Mouse (Mus musculus) left cerebral cortex, postnatal 36 days (tissue): Measurements from ENCODE around the gene Cep68. TPM values are rescaled to one million over a fixed set of nuclear protein-coding genes. Genes with fewer than 3 reads are reported as not detected.
"Not testable (repeated sequence)": the region's sequence is repeated elsewhere in the genome, so short reads cannot be mapped to it uniquely, and the experiment has no call there.

Source experiments
- DNase-seq, 2 experiments: peaks; one replicate each; pipeline ENCODE4 v3.0.0; 2021 to 2022; ENCODE audit warnings: low spot score in 2 of 2, mixed read lengths in 1 of 2
- intact Hi-C: fragments of 180-260 bp; cut with DNase I; formaldehyde crosslinking; loops from one replicate; pipeline ENCODE4 v1.15.1; 2025
- total RNA-seq, 2 experiments: library from RNA; stranded (reverse); gene quantifications; 2 replicates each; pipeline ENCODE4 v1.2.3; 2021

Gene Cep68
- total RNA-seq, 2 experiments from 2014 or later = 27.4 to 29.1 TPM

DNA sequence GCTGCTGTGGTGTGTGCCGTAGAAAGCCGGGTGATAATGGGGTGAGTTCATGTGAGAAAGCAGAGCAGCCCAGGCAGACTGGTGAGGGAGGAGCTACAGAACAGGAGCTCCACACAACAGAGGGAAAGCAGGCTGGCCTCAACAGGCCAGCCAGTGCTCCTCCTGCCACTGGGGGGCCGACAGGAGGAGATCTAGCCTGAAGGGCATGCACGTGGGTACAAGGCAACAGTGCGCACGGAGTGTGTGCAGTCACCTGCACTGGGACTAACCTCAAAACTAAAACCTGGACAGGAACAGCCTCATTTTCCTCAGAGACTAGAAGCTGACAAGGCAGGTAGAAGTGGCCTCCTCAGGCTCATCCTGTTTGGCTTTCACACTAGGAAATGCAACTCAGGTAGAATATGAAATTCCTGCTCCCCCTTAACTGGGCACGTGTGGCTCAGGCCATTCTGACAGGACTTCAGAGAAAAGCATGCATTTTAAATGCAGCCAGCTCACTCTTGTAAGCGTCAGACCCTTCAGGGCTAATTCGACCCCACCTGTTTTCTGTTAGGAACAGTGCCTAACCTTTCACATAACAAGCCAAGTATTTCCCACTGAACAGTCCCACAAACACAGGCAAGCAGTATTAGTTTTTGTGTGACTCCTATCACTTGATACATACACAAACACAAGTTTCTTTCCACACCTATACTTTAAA, 5.9 kb downstream of the Cep68 start:
- intact Hi-C loops = no loop called here
- DNase-seq = no peak

DNA sequence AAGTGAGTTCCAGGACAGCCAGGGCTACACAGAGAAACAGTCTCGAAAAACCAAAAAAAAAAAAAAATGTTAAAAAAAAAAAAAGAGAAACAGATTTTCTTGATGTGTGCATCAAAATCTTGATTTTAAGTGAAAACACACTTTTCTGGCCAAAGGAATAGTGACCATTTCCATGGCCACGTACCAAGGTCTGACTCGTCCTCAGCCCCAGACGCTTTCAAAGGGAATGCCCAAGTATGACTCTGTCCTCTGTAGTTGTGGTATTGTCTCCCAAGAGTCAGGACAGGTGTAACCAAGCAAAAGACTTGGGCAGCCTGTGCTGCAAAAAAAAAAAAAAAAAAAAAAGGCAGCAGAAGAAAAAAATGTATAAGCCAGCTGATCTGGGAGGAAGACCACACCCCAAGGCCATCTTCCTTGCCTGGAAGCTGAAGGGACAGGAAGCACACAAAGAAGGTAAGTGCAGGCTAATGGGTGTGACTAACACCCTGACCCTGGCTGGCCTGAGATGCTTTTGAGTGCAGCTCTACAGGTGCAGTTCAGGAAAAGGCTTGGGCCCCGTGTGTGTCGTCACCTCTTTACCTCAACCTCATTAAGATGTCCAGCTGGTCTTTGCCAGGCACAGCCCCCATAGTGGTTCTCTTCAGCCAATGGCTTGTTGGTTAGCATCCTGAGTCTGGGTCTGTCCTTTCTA, 6.7 kb downstream of the Cep68 start:
- intact Hi-C loops = no loop called here

DNA sequence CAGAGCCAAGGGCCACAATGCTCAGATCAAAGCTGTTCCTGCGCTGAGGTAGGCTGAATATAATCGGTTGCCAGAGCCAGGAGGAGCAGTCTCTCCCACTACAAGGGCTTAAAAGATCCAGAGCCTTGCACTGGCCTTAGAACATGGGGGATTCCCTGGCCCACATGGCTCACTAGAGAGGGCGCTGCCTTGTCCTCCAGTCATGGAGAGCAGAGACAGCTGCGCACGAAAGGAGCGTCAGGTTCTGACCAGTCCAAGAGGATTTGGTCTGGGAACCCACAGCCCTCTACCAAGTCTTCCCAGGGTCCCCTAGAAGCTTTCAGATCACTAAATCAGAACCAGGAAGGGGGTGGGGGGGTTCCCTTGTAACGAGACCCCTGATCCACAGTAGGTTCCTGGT, 7.9 kb downstream of the Cep68 start:
- intact Hi-C loops = no loop called here

More for the DNA sequence above, 6.7 kb downstream of the Cep68 start:
- no peak for DNase-seq

DNA sequence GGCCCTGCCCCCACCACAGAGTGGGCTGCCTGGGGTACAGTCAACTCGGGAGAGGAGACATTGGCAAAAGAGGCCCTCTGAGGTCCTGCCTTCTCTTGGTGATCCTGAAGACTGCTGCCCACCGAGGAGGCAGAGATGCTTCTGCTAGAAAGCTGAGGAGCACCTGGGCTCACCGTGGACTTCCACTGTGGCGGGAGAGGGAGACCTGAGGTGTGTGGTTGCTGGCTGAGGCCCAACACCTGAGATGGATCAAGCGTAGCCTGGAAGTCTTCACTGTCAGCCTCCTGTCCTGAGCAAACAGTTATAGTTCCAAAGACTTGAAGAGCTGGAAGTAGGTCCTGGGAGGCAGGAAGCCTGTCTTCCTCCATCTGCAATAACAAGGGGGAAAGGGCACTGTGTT, 8.9 kb downstream of the Cep68 start:
- intact Hi-C loops = no loop called here

More for the DNA sequence above, 7.9 kb downstream of the Cep68 start:
- no peak for DNase-seq

DNA sequence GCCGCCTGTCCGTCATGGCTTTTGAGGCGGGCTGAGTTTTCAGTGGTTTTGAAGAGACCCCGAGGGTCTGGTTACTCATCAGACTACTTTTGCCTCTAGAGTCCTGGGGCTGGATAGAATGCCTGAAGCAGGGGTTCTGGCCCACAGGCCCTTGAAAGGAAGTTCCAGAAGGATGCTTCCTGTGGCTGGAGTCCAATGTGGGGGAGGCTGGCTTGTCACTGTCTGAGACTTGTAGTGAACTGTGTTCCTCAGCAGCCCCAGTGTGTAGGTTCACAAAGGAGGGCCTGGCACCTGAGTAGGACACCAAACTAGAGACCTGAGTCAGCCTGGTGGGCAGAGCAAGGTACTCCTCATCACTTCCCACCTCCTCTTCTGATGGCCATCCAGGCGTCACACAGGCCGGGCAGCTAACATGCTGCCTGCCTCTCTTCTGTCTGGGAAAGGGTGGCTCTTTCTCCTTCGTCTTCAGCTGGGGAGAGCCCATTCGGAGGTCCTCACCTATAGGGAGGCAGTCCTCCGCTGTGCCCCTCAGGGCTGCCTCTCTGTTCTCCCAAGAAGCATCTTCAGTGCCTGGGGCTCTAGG, 9.9 kb downstream of the Cep68 start:
- intact Hi-C loops = no loop called here
- no peak for DNase-seq

More for the DNA sequence above, 8.9 kb downstream of the Cep68 start:
- no peak for DNase-seq

DNA sequence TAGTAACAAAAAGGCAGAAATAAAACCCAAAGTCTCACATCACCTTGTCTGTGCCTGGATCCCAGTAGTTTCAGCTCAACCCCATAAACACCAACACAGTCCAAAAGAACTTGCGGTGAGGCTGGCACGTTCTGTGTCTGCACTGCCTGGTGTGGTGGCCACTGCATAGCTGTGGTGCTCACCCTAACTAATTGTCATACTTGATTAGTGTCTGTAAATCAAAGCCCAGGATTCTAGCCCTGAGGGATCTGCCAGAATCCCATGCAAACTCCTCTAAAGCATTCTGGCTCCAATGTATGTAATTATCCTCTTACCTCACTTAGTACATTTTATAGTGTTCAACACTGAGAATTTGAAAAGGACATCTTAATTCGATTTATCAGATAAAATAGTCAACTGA, 11.3 kb downstream of the Cep68 start:
- intact Hi-C loops = no loop called here
- no peak for DNase-seq

DNA sequence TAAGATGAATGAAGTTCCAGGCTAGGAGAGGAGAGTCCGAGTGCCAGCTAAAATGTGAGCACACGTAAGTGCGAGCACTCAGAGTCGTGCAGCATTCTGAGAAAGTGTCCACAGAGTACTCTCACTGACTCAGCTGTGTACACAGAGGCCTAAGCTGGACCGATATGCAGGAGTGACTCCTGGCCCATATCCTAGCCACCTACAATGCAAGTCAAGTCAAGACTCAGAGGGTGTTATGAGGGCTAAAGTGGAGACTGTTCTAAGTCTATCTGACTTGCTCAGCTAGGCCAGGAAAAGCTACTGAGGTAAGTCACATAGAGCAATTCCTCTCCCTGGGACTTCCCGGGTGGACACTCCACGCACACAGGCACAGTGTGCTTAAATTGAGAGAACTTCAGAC, 12.2 kb downstream of the Cep68 start:
- no peak for DNase-seq
- intact Hi-C loops = no loop called here

DNA sequence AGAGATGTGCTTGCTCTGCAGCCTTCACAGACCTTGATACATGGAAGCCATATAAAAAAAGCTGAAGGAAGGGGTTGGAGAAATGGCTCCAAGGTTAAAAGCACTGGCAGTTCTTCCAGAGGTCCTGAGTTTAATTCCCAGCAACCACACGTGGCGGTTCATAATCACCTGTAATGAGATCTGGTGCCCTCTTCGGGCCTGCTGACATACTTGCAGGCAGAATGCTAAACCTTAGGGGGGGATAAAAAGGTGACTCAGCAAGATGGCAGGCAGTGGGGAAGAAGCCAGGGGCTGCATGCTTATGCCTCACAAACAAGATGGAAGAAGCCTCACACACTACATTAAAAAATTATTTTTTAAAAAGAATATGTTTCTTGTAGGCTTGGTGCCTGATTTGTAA, 15.0 kb downstream of the Cep68 start:
- DNase-seq = no peak

DNA sequence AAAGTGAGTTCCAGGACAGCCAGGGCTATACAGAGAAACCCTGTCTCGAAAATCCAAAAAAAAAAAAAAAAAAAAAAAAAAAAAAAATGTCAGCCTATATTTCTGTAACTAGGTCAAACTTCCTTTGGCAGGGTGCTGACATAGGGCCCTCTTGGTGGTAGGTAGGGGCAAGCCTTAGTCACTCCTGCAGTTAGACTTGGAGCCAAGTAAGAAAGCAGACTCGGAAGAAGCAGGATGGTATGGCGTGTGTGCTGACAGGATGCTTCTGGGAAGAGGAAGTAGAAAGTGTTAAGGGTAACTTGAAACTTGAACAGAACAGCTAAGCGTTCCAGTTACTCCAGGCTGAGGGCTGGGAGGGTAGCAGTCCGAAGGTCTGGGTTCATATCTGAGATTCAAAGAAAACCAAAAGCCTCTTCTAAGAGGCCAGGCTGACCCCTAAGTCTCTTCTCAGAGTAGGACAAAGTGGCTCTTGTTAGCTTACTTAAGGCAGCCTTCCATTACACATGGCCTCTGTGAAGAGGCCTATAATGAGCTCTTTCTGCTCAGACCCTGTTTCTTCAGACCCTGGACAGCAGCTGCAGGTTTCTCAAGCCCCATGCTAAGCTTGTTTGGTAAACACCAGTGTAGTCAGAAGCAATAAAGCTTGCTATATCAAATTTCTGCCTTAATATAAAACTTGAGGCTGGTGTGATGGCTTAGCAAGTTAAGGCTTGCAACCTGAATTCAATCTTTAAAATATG, 17.0 kb downstream of the Cep68 start:
- intact Hi-C loops = no loop called here
- no peak for DNase-seq

More for the DNA sequence above, 15.0 kb downstream of the Cep68 start:
- intact Hi-C loops = no loop called here

DNA sequence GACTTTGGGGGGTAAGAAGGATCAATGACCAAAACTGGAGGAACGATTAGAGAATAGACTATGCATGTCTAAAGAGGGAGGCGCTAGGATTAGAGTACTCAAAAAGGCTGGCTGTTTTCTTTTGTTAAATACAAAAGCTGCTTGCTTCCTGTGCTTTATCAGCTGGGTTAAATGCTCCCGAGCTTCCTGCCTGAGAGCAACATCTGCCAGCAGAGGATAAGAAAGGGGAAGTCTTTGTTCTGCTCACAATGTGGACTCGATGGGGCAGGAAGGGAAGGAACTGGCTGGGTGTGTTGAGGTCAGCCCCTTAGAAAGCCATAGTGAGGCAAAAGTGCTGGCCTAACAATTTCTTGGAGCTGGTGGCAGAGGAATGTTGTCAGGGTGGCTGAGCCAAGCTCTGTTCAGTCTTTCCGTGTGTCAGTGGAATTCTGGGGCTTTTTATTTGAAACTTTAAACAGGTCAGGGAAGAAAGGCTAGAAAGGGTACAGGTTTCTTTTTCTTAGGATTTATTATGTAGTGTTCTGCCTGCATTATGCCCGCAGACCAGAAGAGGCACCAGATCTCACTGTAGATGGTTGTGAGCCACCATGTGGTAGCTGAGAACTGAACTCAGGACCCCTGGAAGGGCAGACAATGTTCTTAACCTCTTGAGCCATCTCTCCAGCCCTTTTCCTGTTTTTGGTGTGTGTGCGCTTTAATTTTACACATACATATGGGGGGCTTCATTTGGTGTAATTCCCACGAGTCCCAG, 17.9 kb downstream of the Cep68 start:
- intact Hi-C loops = no loop called here
- no peak for DNase-seq

DNA sequence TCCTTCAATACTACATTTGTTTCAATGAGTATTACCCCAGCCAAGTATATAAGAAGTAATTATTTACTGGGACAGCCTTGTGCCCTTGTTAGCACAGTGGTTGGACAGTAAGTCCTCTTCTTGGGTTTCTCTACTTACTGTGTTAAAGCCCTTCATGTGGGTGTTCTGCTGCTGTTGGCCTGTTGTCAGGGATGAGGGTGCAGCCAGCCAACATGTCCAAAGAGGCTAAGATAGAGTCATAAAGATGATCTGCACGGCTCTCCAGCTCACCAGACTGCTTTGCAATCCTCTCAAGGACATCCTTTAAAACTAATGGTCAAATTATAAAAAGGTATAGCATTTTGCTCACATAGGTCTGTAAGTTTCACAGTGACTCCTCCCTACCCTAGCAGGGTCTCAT, 18.9 kb downstream of the Cep68 start:
- no peak for DNase-seq
- intact Hi-C loops = no loop called here

DNA sequence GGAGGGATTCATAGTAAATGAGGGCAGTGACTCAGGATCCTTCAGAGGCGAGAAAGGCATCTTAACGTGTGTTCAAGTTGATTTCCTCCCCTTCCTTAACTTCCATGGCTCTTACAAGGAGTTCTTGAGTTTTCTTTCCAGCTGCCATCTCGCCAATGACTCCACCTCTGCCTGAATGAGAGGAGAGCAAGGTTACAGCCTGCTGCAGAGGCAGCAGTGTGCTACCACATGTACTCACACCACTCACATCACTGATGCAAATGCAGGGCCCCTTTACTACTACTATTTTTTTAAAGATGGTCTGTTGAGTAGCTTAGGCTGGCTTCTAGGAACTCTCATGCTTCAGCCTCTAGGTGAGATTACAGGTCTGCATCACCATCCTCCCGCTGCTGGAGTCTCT, 19.9 kb downstream of the Cep68 start:
- intact Hi-C loops = no loop called here
- DNase-seq = no peak

DNA sequence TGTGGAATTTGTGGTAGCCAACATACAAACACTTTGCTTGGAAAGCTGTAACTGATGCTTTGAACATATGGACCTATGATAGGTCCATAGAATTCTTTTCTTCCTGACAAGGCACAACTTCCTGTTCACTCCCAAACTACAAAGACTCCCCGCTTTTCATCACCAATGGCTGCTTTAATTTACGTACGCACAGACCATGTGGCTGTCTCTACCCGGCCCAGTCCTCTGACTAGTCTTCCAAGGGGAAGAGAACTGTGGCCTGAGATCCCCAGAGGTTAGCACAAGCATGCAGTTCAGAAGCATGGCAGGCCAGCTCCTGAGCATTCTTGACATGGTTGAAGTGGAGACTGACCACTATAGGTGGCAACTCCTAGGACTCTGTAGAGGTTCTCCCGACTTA, 20.6 kb downstream of the Cep68 start:
- no peak for DNase-seq
- intact Hi-C loops = no loop called here

DNA sequence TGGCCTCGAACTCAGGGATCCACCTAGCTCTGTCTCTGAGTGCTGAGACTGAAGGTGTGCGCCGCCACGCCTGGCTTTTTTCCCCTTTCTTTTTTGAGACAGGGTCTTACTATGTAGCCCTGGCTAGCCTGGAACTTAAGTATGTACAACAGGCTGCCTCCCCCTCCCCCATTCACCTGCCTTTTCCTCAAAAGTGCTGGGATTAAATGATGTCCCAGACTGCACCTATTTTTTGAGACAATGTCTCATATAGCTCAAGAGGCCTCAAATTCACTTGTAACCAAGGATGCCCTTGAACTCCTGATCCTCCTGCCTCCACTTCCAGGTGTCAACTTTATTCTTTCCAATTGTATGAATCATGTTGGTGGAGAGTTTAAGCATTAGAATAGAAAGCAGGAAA, 23.3 kb downstream of the Cep68 start:
- no peak for DNase-seq
- intact Hi-C loops = no loop called here

DNA sequence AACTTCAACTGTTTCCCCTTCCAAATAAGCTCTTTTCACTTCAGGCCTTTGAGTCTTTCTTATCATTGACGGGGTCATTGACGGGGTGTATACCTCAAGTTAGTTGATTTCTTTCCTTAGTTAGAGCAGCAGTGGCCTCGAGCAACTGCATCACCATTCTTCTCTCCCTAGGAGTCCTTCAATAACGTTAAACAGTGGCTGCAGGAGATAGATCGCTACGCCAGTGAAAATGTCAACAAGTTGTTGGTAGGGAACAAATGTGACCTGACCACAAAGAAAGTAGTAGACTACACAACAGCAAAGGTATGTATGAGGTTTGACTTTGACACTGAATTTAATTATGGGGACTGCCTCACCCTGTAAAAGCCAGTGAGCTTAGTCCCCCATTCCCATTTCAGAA, 25.0 kb downstream of the Cep68 start:
- DNase-seq = no peak
- intact Hi-C loops = no loop called here

DNA sequence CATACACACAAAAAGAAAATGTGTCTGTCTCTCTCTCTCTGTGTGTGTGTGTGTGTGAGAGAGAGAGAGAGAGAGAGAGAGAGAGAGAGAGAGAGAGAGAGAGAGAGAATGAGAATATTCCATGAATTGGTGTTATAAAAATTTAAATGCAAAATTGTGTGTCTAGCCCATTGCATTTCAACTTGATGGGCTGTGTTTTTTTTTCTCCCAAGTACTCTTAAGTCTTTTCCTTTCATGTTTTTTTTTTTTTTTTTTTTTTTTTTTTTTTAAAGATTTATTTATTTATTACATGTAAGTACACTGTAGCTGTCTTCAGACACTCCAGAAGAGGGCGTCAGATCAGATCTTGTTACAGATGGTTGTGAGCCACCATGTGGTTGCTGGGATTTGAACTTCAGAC, 27.6 kb downstream of the Cep68 start:
- intact Hi-C loops = not testable (repeated sequence)

DNA sequence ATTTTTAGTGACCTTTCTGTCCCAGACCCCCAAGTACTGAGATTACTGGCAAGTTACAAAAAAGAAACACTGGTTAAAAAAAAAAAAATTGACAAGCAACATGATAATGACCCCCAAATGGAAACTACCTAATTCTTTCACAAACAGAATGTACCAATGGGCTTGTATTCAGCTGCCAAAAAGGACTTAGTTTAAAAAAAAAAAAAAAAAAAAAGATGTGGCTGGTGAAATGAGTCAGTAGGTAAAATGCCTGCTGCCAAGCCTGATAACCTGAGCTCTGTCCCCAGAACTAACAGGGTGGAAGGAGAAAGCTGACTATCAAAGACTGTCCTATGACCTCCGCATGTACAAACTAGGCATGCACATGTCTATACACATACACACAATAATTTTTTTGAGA, 32.0 kb downstream of the Cep68 start:
- intact Hi-C loops = no loop called here
- no peak for DNase-seq

More for the DNA sequence above, 27.6 kb downstream of the Cep68 start:
- not testable (repeated sequence) for DNase-seq

DNA sequence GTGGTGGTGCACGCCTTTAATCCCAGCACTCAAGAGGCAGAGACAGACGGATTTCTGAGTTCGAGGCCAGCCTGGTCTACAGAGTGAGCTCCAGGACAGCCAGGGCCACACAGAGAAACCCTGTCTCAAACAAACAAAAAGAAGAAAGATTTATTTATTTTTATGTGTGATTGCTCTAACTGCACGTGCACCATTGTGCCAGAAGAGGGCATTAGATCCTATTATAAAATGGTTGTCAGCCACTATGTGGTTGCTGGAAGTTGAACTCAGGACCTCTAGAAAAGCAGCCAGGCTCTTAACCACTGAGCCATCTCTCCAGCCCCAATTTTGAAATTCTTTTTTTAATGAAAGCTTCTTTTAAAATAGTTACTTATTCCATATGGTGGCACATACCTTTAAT, 32.8 kb downstream of the Cep68 start:
- DNase-seq = no peak
- intact Hi-C loops = no loop called here

DNA sequence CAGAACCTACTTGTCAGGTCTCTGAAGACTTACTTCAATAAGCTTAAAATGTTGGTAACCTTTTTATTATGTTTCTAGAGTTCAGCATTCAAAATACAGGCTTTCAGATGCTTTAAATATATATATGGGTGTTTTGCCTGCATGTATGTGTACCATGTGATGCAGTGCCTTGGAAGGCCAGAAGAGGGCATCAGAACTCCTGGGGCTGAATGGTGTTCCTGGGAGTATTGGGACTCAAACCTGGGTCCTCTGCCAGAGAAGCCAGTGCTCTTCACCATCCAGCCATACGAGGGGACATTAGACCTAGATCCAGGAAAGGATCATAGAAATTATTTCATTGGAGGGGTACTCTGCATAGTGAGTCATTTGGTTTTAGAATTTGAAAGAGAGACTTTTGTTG, 34.5 kb downstream of the Cep68 start:
- intact Hi-C loops = no loop called here
- no peak for DNase-seq

DNA sequence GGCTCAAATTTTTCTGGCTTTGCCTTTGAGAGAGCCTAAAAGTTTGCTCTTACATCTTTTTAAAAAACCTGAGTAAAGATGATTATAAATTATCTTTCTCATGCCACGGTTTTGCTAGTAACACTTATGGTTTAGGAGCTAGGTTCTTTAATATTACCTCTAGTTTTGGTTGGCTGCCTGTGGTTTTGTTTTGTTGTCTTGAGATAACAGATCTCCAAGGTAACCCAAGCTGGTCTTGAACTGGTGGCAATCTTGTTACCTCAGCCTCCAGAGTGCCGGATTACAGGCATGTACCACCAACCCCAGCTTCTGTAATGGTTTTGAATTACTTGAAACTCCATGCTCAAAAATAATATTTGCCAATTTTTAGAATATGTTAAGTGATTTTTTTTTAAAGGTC, 37.4 kb downstream of the Cep68 start:
- intact Hi-C loops = no loop called here
- no peak for DNase-seq
